Mouse (Mus musculus) effector memory CD4-positive, alpha-beta T cell, adult 5 months (primary cell): ENCODE results near the gene Vasn. TPM values are rescaled to one million over a fixed set of nuclear protein-coding genes. Genes with fewer than 3 reads are reported as not detected.

Source experiments
- polyA plus RNA-seq: library from polyadenylated mRNA; unstranded; fragments of 100-300 nt; shearing (Covaris generic); gene quantifications from one replicate; pipeline ENCODE4 v1.2.1, GENCODE M21; 2017

The Vasn gene
- polyA plus RNA-seq, result 0.65 TPM

GRCm38 (mm10) chr16:4639831-4640237, at the start of gene Vasn, which contains the start of gene Dnaja3:
TSS of gene Vasn (plus strand) at chr16:4639941.
TSS of gene Dnaja3 (plus strand) at chr16:4639989.

GRCm38 (mm10) chr16:4593971-4594813, 45.5 kb upstream of the Vasn start, which contains the start of gene Glis2:
TSS of gene Glis2 (plus strand) at chr16:4594713.

GRCm38 (mm10) chr16:4624481-4625110, 15.1 kb upstream of the Vasn start, which contains the start of gene Pam16:
TSS of gene Pam16 (minus strand) at chr16:4624988.

GRCm38 (mm10) chr16:4679121-4680018, 39.6 kb downstream of the Vasn start, which contains the start of gene Coro7:
TSS of gene Coro7 (minus strand) at chr16:4679777.

Other genes starting within 250 kb of the Vasn start
- 0.87 TPM for gene Adcy9, start 219.4 kb upstream of the Vasn start, polyA plus RNA-seq
- gene Srl, start 98.1 kb upstream of the Vasn start, polyA plus RNA-seq, result not detected
- 1.0 TPM for gene Tfap4, start 80.1 kb upstream of the Vasn start, polyA plus RNA-seq
- gene Glis2, start 45.2 kb upstream of the Vasn start, polyA plus RNA-seq, result 0.17 TPM
- 9.7 TPM for gene Pam16, start 15.0 kb upstream of the Vasn start, polyA plus RNA-seq
- gene Dnaja3, start within 50 bp of the Vasn start, polyA plus RNA-seq, result 33.5 TPM
- gene Coro7, start 39.8 kb downstream of the Vasn start, polyA plus RNA-seq, result 103 TPM
- 2.7 TPM for gene Nmral1, start 79.4 kb downstream of the Vasn start, polyA plus RNA-seq
- 47.4 TPM for gene Hmox2, start 86.4 kb downstream of the Vasn start, polyA plus RNA-seq
- gene Cdip1, start 150.4 kb downstream of the Vasn start, polyA plus RNA-seq, result 73.7 TPM
- 0.31 TPM for gene 4930562C15Rik, start 195.5 kb downstream of the Vasn start, polyA plus RNA-seq
- gene Ubald1, start 240.4 kb downstream of the Vasn start, polyA plus RNA-seq, result 119 TPM
- gene Mgrn1, start 246.3 kb downstream of the Vasn start, polyA plus RNA-seq, result 61.7 TPM